Mouse (Mus musculus) fibroblast of lung, adult 2 months (primary cell): ENCODE measurements around the gene Micu2.

ENCODE experiments used
- DNase-seq: peaks from one replicate; pipeline ENCODE4 v3.0.0-alpha.2; 2011; ENCODE audit warnings: low read depth

Gene Micu2

GRCm38 (mm10) chr14:57892961-57893360, 106.1 kb downstream of the Micu2 start:
- no peak for DNase-seq

- DNase-seq = peak; percentile 80
Observed at GRCm38 (mm10) chr14:57890011-57890842, 108.8 kb downstream of the Micu2 start, which contains the start of gene Zdhhc20. TSS of gene Zdhhc20 (minus strand) at chr14:57890276.

- no peak for DNase-seq
Observed at GRCm38 (mm10) chr14:57889541-57890010, 109.5 kb downstream of the Micu2 start.

- no peak for DNase-seq
Observed at GRCm38 (mm10) chr14:57887171-57887570, 111.9 kb downstream of the Micu2 start.

GRCm38 (mm10) chr14:57886032-57886431, 113.0 kb downstream of the Micu2 start:
- no peak for DNase-seq

GRCm38 (mm10) chr14:57883341-57883740, 115.7 kb downstream of the Micu2 start:
- DNase-seq = no peak

GRCm38 (mm10) chr14:57882720-57883119, 116.3 kb downstream of the Micu2 start:
- no peak for DNase-seq

- peak; percentile 53 for DNase-seq
Observed at GRCm38 (mm10) chr14:57881793-57882192, 117.3 kb downstream of the Micu2 start.

- no peak for DNase-seq
Observed at GRCm38 (mm10) chr14:57881074-57881473, 118.0 kb downstream of the Micu2 start.

GRCm38 (mm10) chr14:57877921-57878320, 121.1 kb downstream of the Micu2 start:
- DNase-seq = no peak

GRCm38 (mm10) chr14:57866676-57867276, 132.3 kb downstream of the Micu2 start:
- no peak for DNase-seq
